Mouse (Mus musculus) adrenal gland (tissue): Measurements from ENCODE around the gene Rec8.

Experiments used
- intact Hi-C: fragments of 180-260 bp; cut with DNase I; formaldehyde crosslinking; loops from one replicate; pipeline ENCODE4 v1.15.1; 2025

Gene Rec8

GRCm38 (mm10) chr14:55591331-55591891 is 26.4 kb upstream of the Rec8 start, which contains the start of gene Rnf31:
Rnf31 (plus strand) TSS chr14:55591708.
- intact Hi-C loops: no loop called here

GRCm38 (mm10) chr14:55592226-55592625 is 25.6 kb upstream of the Rec8 start:
- intact Hi-C loops: no loop called here

GRCm38 (mm10) chr14:55596036-55596690 is 21.7 kb upstream of the Rec8 start:
- intact Hi-C loops: no loop called here

- intact Hi-C loops: no loop called here
Observed at GRCm38 (mm10) chr14:55598521-55599390, 19.1 kb upstream of the Rec8 start.

- intact Hi-C loops: loop anchor here (5.0 kb wide), 1 partner anchor 106 kb away; no protein-coding TSS in a partner anchor
Observed at GRCm38 (mm10) chr14:55603271-55603632, 14.6 kb upstream of the Rec8 start, which contains the start of gene Irf9. Irf9 (plus strand) TSS chr14:55603571.

- intact Hi-C loops: loop anchor here (5.0 kb wide), 1 partner anchor 107 kb away; no protein-coding TSS in a partner anchor
Observed at GRCm38 (mm10) chr14:55603633-55604576, 13.9 kb upstream of the Rec8 start.

- intact Hi-C loops: loop anchor here (5.0 kb wide), 1 partner anchor 108 kb away; no protein-coding TSS in a partner anchor
Observed at GRCm38 (mm10) chr14:55604823-55605222, 13.0 kb upstream of the Rec8 start.

GRCm38 (mm10) chr14:55605743-55606459 is 11.9 kb upstream of the Rec8 start:
- intact Hi-C loops: no loop called here

- intact Hi-C loops: no loop called here
Observed at GRCm38 (mm10) chr14:55608339-55608738, 9.5 kb upstream of the Rec8 start.

- intact Hi-C loops: no loop called here
Observed at GRCm38 (mm10) chr14:55613346-55613745, 4.5 kb upstream of the Rec8 start.

- intact Hi-C loops: no loop called here
Observed at GRCm38 (mm10) chr14:55614565-55615178, 3.2 kb upstream of the Rec8 start.

GRCm38 (mm10) chr14:55615876-55616275 is 2.0 kb upstream of the Rec8 start:
- intact Hi-C loops: no loop called here

GRCm38 (mm10) chr14:55616844-55617243 is 993 bp upstream of the Rec8 start:
- intact Hi-C loops: no loop called here

- intact Hi-C loops: no loop called here
Observed at GRCm38 (mm10) chr14:55618486-55619195, 804 bp downstream of the Rec8 start.

- intact Hi-C loops: loop anchor here (5.0 kb wide), 1 partner anchor 129 kb away; the partner anchor contains the start of gene Cideb
Observed at GRCm38 (mm10) chr14:55628077-55628827, 10.4 kb downstream of the Rec8 start.

- intact Hi-C loops: loop anchor here (5.0 kb wide), 1 partner anchor 128 kb away; the partner anchor contains the start of gene Cideb
Observed at GRCm38 (mm10) chr14:55629312-55629711, 11.5 kb downstream of the Rec8 start.

- intact Hi-C loops: loop anchor here (2.0 to 5.0 kb wide), 2 partner anchors 37 to 110 kb away; partner anchors contain the start of genes Dhrs1, Gmpr2, Nedd8 and Nop9
Observed at GRCm38 (mm10) chr14:55634874-55635522, 17.2 kb downstream of the Rec8 start.
